27 mouse cellular contexts compared by ENCODE assay signal in genomic region chr17:34097272-34097671, GRCm38 (mm10). TPM values are rescaled to one million over a fixed set of nuclear protein-coding genes. Genes with fewer than 3 reads are reported as not detected.
DNase-seq lines count a peak whose midpoint lies in the region; ATAC-seq and TF ChIP-seq lines count a peak whose summit lies in the region.
"Had no signal": no experiment of that assay in that cellular context is flagged by ENCODE, and none has a peak within 500 bp of the region (broad histone marks: within the 10 kb centered on the region; RNA-seq: fewer than 3 reads in every experiment).

No protein-coding gene starts in this region.

- H3K9ac ChIP-seq in midbrain, embryonic 13.5 days (replicated peaks): no peak overlapping the region
- no peak overlapping the region for H3K9ac ChIP-seq in stomach, postnatal 0 days (ENCODE audit: low read length)
- H3K9ac ChIP-seq: forebrain, postnatal 0 days; heart, embryonic 13.5 days; hindbrain, embryonic 12.5 days; hindbrain, embryonic 15.5 days; intestine, embryonic 15.5 days had no signal

- H3K27me3 ChIP-seq in midbrain, embryonic 13.5 days: no peaks in the 10 kb centered on the region
- no peaks in the 10 kb centered on the region for H3K27me3 ChIP-seq in stomach, postnatal 0 days (ENCODE audit: control insufficient read depth, insufficient read depth, low read length)
- H3K27me3 ChIP-seq: hindbrain, embryonic 15.5 days; intestine, embryonic 15.5 days had no signal

- H3K4me3 ChIP-seq in midbrain, embryonic 13.5 days (replicated peaks): no peak overlapping the region
- no peak overlapping the region for H3K4me3 ChIP-seq in stomach, postnatal 0 days (ENCODE audit: low read depth, low read length)
- H3K4me3 ChIP-seq: forebrain, embryonic 10.5 days; gastrocnemius, adult 2 months; heart, embryonic 13.5 days; hindbrain, embryonic 12.5 days; hindbrain, embryonic 15.5 days; intestine, embryonic 15.5 days had no signal

- H3K9me3 ChIP-seq in midbrain, embryonic 13.5 days: no peaks in the 10 kb centered on the region
- H3K9me3 ChIP-seq in stomach, postnatal 0 days (ENCODE audit: control insufficient read depth, low read length): no peaks in the 10 kb centered on the region
- H3K9me3 ChIP-seq: G1E; heart, embryonic 13.5 days; hindbrain, embryonic 12.5 days; hindbrain, embryonic 15.5 days; intestine, embryonic 15.5 days had no signal

- no peak overlapping the region for H3K27ac ChIP-seq in midbrain, embryonic 13.5 days
- no peak overlapping the region for H3K27ac ChIP-seq in stomach, postnatal 0 days (replicated peaks)
- H3K27ac ChIP-seq: forebrain, embryonic 10.5 days; gastrocnemius, adult 2 months; heart, embryonic 13.5 days; hindbrain, embryonic 12.5 days; hindbrain, embryonic 15.5 days; intestine, embryonic 15.5 days had no signal

- no peak for TF ChIP-seq EP300 in stomach, postnatal 0 days (optimal IDR thresholded peaks at IDR 0.05)

- DNase-seq in adrenal gland, postnatal 10 days: peak; percentile 56
- DNase-seq in adrenal gland, postnatal 4 days (ENCODE audit: low spot score in 2 of 2): no peak
- DNase-seq in CD4-positive helper T cell, adult 2 months (ENCODE audit: low read depth, low spot score): peak; percentile 5
- DNase-seq in induced T-regulatory cell, adult 2 months (ENCODE audit: low read depth): peak; percentile 25
- no peak for DNase-seq in stomach, postnatal 0 days (ENCODE audit: low spot score)
- no peak for DNase-seq in Muller cell, postnatal 12 days (ENCODE audit: inconsistent ontology term)
- DNase-seq: cerebellum, adult 11-12 months; cerebellum, adult 8-10 months; cerebellum, postnatal 14 days; forebrain, postnatal 0 days; gastrocnemius, adult 2 months; gastrocnemius, postnatal 14 days; heart, adult 18-20 months; heart, postnatal 14 days; heart, postnatal 4 days; kidney, adult 11 months had no signal

- ATAC-seq in midbrain, embryonic 13.5 days: no peak
- no peak for ATAC-seq in stomach, postnatal 0 days (ENCODE audit: low FRiP score, low TSS enrichment)
- ATAC-seq: forebrain, embryonic 14.5 days; forebrain, postnatal 0 days; intestine, embryonic 15.5 days had no signal

- no peak overlapping the region for H3K4me2 ChIP-seq in midbrain, embryonic 13.5 days (replicated peaks)
- H3K4me2 ChIP-seq in stomach, postnatal 0 days (replicated peaks; ENCODE audit: low read depth): no peak overlapping the region
- H3K4me2 ChIP-seq: heart, embryonic 13.5 days; hindbrain, embryonic 12.5 days; hindbrain, embryonic 15.5 days; intestine, embryonic 15.5 days had no signal

- 0 out of 2 replicates have a peak, but pooled peaks cover 4% of the 10 kb centered on the region for H3K4me1 ChIP-seq in midbrain, embryonic 13.5 days (replicated peaks)
- no peaks in the 10 kb centered on the region for H3K4me1 ChIP-seq in stomach, postnatal 0 days (replicated peaks; ENCODE audit: control insufficient read depth, insufficient read depth)

- H3K36me3 ChIP-seq in midbrain, embryonic 13.5 days: no peaks in the 10 kb centered on the region
- H3K36me3 ChIP-seq in stomach, postnatal 0 days (ENCODE audit: control insufficient read depth, insufficient read depth, low read length): no peaks in the 10 kb centered on the region
- H3K36me3 ChIP-seq: forebrain, embryonic 10.5 days; G1E; heart, embryonic 13.5 days; hindbrain, embryonic 12.5 days; hindbrain, embryonic 15.5 days; intestine, embryonic 15.5 days had no signal

- WGBS in midbrain, embryonic 13.5 days: 69% methylated on average over 5 of the region's 5 CpGs
- 58% methylated on average over 5 of the region's 5 CpGs for WGBS in stomach, postnatal 0 days

- TF ChIP-seq CTCF in stomach, postnatal 0 days (IDR thresholded peaks at IDR 0.05; ENCODE audit: low read depth): no peak

RNA-seq across cellular contexts. Expression of gene H2-Oa, which starts 5.1 kb away (rescaled TPM):
- 1 to 10 TPM; 1.4 to 1.5 TPM for total RNA-seq in adrenal gland, postnatal 10 days (2021)
- under 1 TPM in 1 of 2 experiments, not detected in 1; 0.31 TPM for total RNA-seq in adrenal gland, postnatal 4 days (2021)
- polyA plus RNA-seq in midbrain, embryonic 13.5 days (2015; fragmentation: Nextera tagmentation; extraction: Ambion mirVana): not detected in 2 replicates
- 0.25 and 0.29 TPM in 2 replicates for polyA plus RNA-seq in stomach, postnatal 0 days (2015; fragmentation: Nextera tagmentation; extraction: Ambion mirVana)
- total RNA-seq: forebrain, postnatal 0 days; gastrocnemius, adult 2 months; gastrocnemius, postnatal 14 days; gastrocnemius, postnatal 4 days; heart, postnatal 4 days had no signal
- polyA plus RNA-seq: C2C12; forebrain, postnatal 0 days; G1E had no signal

RNA-seq across cellular contexts. Expression of gene H2-DMa, which starts 22.1 kb away (rescaled TPM):
- total RNA-seq in adrenal gland, postnatal 10 days (2021): 10 to 100 TPM in 1 of 2 experiments, 1 to 10 TPM in 1; 8.9 to 15.2 TPM
- 10 to 100 TPM; 11.2 to 11.7 TPM for total RNA-seq in adrenal gland, postnatal 4 days (2021)
- 13.1 and 15.3 TPM in 2 replicates for polyA plus RNA-seq in midbrain, embryonic 13.5 days (2015; fragmentation: Nextera tagmentation; extraction: Ambion mirVana)
- 9.1 and 9.5 TPM in 2 replicates for polyA plus RNA-seq in stomach, postnatal 0 days (2015; fragmentation: Nextera tagmentation; extraction: Ambion mirVana)

RNA-seq across cellular contexts. Expression of gene Brd2, which starts 25.2 kb away (rescaled TPM):
- total RNA-seq in adrenal gland, postnatal 10 days (2021): 100 to 1,000 TPM; 170 to 181 TPM
- total RNA-seq in adrenal gland, postnatal 4 days (2021): 100 to 1,000 TPM; 225 to 226 TPM
- polyA plus RNA-seq in midbrain, embryonic 13.5 days (2015; fragmentation: Nextera tagmentation; extraction: Ambion mirVana): 128 and 147 TPM in 2 replicates
- 45.0 and 48.1 TPM in 2 replicates for polyA plus RNA-seq in stomach, postnatal 0 days (2015; fragmentation: Nextera tagmentation; extraction: Ambion mirVana)

RNA-seq across cellular contexts. Expression of gene H2-DMb2, which starts 45.8 kb away (rescaled TPM):
- 1 to 10 TPM; 4.5 to 4.8 TPM for total RNA-seq in adrenal gland, postnatal 10 days (2021)
- 1 to 10 TPM; 1.2 to 3.0 TPM for total RNA-seq in adrenal gland, postnatal 4 days (2021)
- 0.14 and 0.32 TPM in 2 replicates for polyA plus RNA-seq in midbrain, embryonic 13.5 days (2015; fragmentation: Nextera tagmentation; extraction: Ambion mirVana)
- 0.45 and 0.53 TPM in 2 replicates for polyA plus RNA-seq in stomach, postnatal 0 days (2015; fragmentation: Nextera tagmentation; extraction: Ambion mirVana)
- total RNA-seq: G1E had no signal
- polyA plus RNA-seq: C2C12; embryonic facial prominence, embryonic 11.5 days; G1E; hindbrain, embryonic 12.5 days had no signal

RNA-seq across cellular contexts. Expression of gene H2-DMb1, which starts 55.6 kb away (rescaled TPM):
- 1 to 10 TPM; 3.6 to 5.8 TPM for total RNA-seq in adrenal gland, postnatal 10 days (2021)
- 1 to 10 TPM; 1.9 to 3.8 TPM for total RNA-seq in adrenal gland, postnatal 4 days (2021)
- polyA plus RNA-seq in midbrain, embryonic 13.5 days (2015; fragmentation: Nextera tagmentation; extraction: Ambion mirVana): 0.43 TPM in 1 of 2 replicates, not detected in the other
- polyA plus RNA-seq in stomach, postnatal 0 days (2015; fragmentation: Nextera tagmentation; extraction: Ambion mirVana): 2.1 and 2.6 TPM in 2 replicates
- polyA plus RNA-seq: C2C12 had no signal

Comparison
In these comparisons a context has a peak if more than half of its experiments do, and no peak if none do; other contexts are left out.
1. DNase-seq: peak in adrenal gland, postnatal 10 days (single experiment), CD4-positive helper T cell, adult 2 months (single experiment) and induced T-regulatory cell, adult 2 months (single experiment); none in adrenal gland, postnatal 4 days (0 of 2), stomach, postnatal 0 days (single experiment) and Muller cell, postnatal 12 days (single experiment).